Mouse (Mus musculus): ENCODE results near the gene Vmn2r4. TPM values are rescaled to one million over a fixed set of nuclear protein-coding genes. Genes with fewer than 3 reads are reported as not detected.
"Not testable (repeated sequence)": the region's sequence is repeated elsewhere in the genome, so short reads cannot be mapped to it uniquely, and the experiment has no call there.

Gene Vmn2r4
- not detected in 2 replicates for polyA plus RNA-seq (2015; fragmentation: Nextera tagmentation; extraction: Ambion mirVana)

GRCm38 (mm10) chr3:64415268-64415667 lies at the start of gene Vmn2r4:
TSS of gene Vmn2r4 (minus strand) at chr3:64415368.
- not testable (repeated sequence) for H3K27ac ChIP-seq; H3K27me3 ChIP-seq; H3K4me3 ChIP-seq; H3K36me3 ChIP-seq; H3K9me3 ChIP-seq; H3K9ac ChIP-seq; H3K4me1 ChIP-seq; ATAC-seq (ENCODE audit: insufficient number of reproducible peaks, insufficient read depth, low FRiP score, low TSS enrichment, low read depth); H3K4me2 ChIP-seq
- WGBS = 72% methylated on average over 3 of the region's 3 CpGs

- H3K27me3 ChIP-seq; H3K4me3 ChIP-seq; H3K36me3 ChIP-seq; H3K9ac ChIP-seq; H3K27ac ChIP-seq; H3K4me2 ChIP-seq; H3K4me1 ChIP-seq; H3K9me3 ChIP-seq; ATAC-seq (ENCODE audit: insufficient number of reproducible peaks, insufficient read depth, low FRiP score, low TSS enrichment, low read depth): not testable (repeated sequence)
- WGBS = 86% methylated on average over 7 of the region's 7 CpGs
These were observed 19.1 kb upstream of the Vmn2r4 start for GRCm38 (mm10) chr3:64434261-64434660.

- H3K9me3 ChIP-seq; H3K4me1 ChIP-seq; H3K9ac ChIP-seq; ATAC-seq (ENCODE audit: insufficient number of reproducible peaks, insufficient read depth, low FRiP score, low TSS enrichment, low read depth); H3K36me3 ChIP-seq; H3K4me2 ChIP-seq; H3K27me3 ChIP-seq; H3K27ac ChIP-seq; H3K4me3 ChIP-seq: not testable (repeated sequence)
- WGBS = 87% methylated on average over 6 of the region's 6 CpGs
These were observed 13.1 kb upstream of the Vmn2r4 start for GRCm38 (mm10) chr3:64428117-64428798.

- H3K36me3 ChIP-seq; H3K9me3 ChIP-seq; H3K4me2 ChIP-seq; ATAC-seq (ENCODE audit: insufficient number of reproducible peaks, insufficient read depth, low FRiP score, low TSS enrichment, low read depth); H3K4me1 ChIP-seq; H3K27me3 ChIP-seq; H3K4me3 ChIP-seq; H3K9ac ChIP-seq; H3K27ac ChIP-seq: not testable (repeated sequence)
- WGBS = 90% methylated on average over 1 of the region's 1 CpGs
These were observed 7.0 kb upstream of the Vmn2r4 start for GRCm38 (mm10) chr3:64422141-64422540.

GRCm38 (mm10) chr3:64417477-64417876 lies 2.3 kb upstream of the Vmn2r4 start:
- not testable (repeated sequence) for H3K9me3 ChIP-seq; H3K4me2 ChIP-seq; H3K27ac ChIP-seq; H3K27me3 ChIP-seq; H3K4me3 ChIP-seq; H3K9ac ChIP-seq; H3K4me1 ChIP-seq; ATAC-seq (ENCODE audit: insufficient number of reproducible peaks, insufficient read depth, low FRiP score, low TSS enrichment, low read depth); H3K36me3 ChIP-seq
- WGBS = 66% methylated on average over 1 of the region's 1 CpGs

- not testable (repeated sequence) for H3K36me3 ChIP-seq; H3K9ac ChIP-seq; H3K4me1 ChIP-seq; H3K27ac ChIP-seq; H3K4me3 ChIP-seq; ATAC-seq (ENCODE audit: insufficient number of reproducible peaks, insufficient read depth, low FRiP score, low TSS enrichment, low read depth); H3K27me3 ChIP-seq; H3K9me3 ChIP-seq; H3K4me2 ChIP-seq
These were observed 915 bp downstream of the Vmn2r4 start for GRCm38 (mm10) chr3:64414253-64414652.

- WGBS = 70% methylated on average over 2 of the region's 2 CpGs
- H3K36me3 ChIP-seq = no peaks in the 10 kb centered on the region
- H3K27me3 ChIP-seq = no peaks in the 10 kb centered on the region
- H3K9ac ChIP-seq = no peak overlapping the region
- ATAC-seq (ENCODE audit: insufficient number of reproducible peaks, insufficient read depth, low FRiP score, low TSS enrichment, low read depth) = no peak
- H3K4me3 ChIP-seq = no peak overlapping the region
- H3K4me1 ChIP-seq = no peaks in the 10 kb centered on the region
- no peak overlapping the region for H3K4me2 ChIP-seq
- H3K27ac ChIP-seq = no peak overlapping the region
- no peaks in the 10 kb centered on the region for H3K9me3 ChIP-seq
These were observed 55.7 kb downstream of the Vmn2r4 start for GRCm38 (mm10) chr3:64359286-64360035.

Other genes with a start within 250 kb of the Vmn2r4 start
- not detected in 2 replicates for gene Vmn2r3, start 125.7 kb downstream of the Vmn2r4 start, polyA plus RNA-seq (2015; fragmentation: Nextera tagmentation; extraction: Ambion mirVana)
- not detected in 2 replicates for gene Vmn2r5, start 94.5 kb upstream of the Vmn2r4 start, polyA plus RNA-seq (2015; fragmentation: Nextera tagmentation; extraction: Ambion mirVana)
- gene Vmn2r6, start 150.5 kb upstream of the Vmn2r4 start, polyA plus RNA-seq (2015; fragmentation: Nextera tagmentation; extraction: Ambion mirVana) = not detected in 2 replicates

Data from embryonic facial prominence, embryonic 13.5 days (tissue).